Mouse (Mus musculus): ENCODE data around the gene Zfp629. TPM values are rescaled to one million over a fixed set of nuclear protein-coding genes. Genes with fewer than 3 reads are reported as not detected.

Zfp629 gene
- total and polyA plus RNA-seq, 2 experiments from 2014 or later, result 12.3 to 36.2 TPM

DNA sequence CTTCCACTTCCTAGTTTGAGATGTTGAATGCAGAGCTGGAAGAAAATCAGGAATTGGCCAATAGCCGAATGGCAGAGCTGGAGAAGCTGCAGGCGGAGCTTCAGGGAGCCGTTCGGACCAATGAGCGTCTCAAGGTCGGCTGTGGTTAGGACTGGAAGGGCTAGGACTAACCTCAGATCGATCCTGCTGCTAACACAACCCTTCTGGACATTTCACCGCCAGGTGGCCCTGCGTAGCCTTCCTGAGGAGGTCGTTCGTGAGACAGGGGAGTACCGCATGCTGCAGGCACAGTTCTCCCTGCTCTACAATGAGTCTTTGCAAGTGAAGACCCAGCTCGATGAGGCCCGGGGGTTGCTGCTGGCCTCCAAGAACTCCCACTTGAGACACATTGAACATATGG, 23.0 kb downstream of the Zfp629 start:
- H3K4me2 ChIP-seq (ENCODE audit: low read depth, low read length), result no peak overlapping the region
- 87% methylated on average over 14 of the region's 14 CpGs for whole genome bisulfite sequencing
- H3K36me3 ChIP-seq (ENCODE audit: insufficient read depth, low read length), result peaks cover 69% of the 10 kb centered on the region
- no peak overlapping the region for H3K27ac ChIP-seq
- no peak overlapping the region for H3K4me3 ChIP-seq (ENCODE audit: low read length)
- TF ChIP-seq CTCF (IDR thresholded peaks at IDR 0.05; ENCODE audit: low read depth), result no peak
- no peaks in the 10 kb centered on the region for H3K27me3 ChIP-seq (ENCODE audit: insufficient read depth, low read length)
- no peak for ATAC-seq
- DNase-seq (ENCODE audit: low spot score), result no peak
- no peak overlapping the region for H3K9ac ChIP-seq (replicated peaks; ENCODE audit: low read length)
- H3K4me1 ChIP-seq (ENCODE audit: insufficient read depth, low read length), result no peaks in the 10 kb centered on the region; the same call in 1 of the 2 replicates
- no peaks in the 10 kb centered on the region for H3K9me3 ChIP-seq (ENCODE audit: low read length)

- Histone ChIP-seq H3K9ac (replicated peaks; ENCODE audit: low read length) (no peak overlapping the region), H3K4me2 (ENCODE audit: low read depth, low read length) (no peak overlapping the region), H3K4me1 (ENCODE audit: insufficient read depth, low read length) (no peaks in the 10 kb centered on the region; the same call in 1 of the 2 replicates), H3K9me3 (ENCODE audit: low read length) (no peaks in the 10 kb centered on the region), H3K27ac (no peak overlapping the region), H3K27me3 (ENCODE audit: insufficient read depth, low read length) (no peaks in the 10 kb centered on the region), H3K36me3 (ENCODE audit: insufficient read depth, low read length) (peaks cover 56% of the 10 kb centered on the region), H3K4me3 (ENCODE audit: low read length) (no peak overlapping the region)
- whole genome bisulfite sequencing, result 88% methylated on average over 10 of the region's 10 CpGs
- no peak for ATAC-seq
- TF ChIP-seq CTCF (IDR thresholded peaks at IDR 0.05; ENCODE audit: low read depth), result no peak
- DNase-seq (ENCODE audit: low spot score), result no peak
Measured at GRCm38 (mm10) chr7:127591108-127591507, 24.5 kb downstream of the Zfp629 start.

DNA sequence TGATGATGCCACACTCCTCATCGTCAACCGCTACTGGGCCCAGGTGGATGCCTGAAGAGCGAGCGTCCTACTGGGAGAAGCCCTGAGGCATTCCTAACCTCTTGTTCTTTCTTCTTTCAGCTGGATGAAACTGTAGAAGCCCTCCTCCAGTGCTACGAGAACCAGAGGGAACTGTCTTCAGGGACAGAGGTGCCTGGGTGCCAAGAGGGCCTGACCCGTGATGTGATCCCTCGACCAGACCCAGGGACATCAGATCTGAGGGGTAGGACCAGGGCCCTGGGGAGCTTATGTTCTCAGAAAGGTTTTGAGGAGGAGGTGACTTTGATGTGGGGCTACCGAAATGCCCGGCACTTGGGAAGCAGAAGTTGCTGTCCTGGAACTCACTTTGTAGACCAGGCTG, 26.0 kb downstream of the Zfp629 start:
- DNase-seq (ENCODE audit: low spot score), result no peak
- H3K4me2 ChIP-seq (ENCODE audit: low read depth, low read length), result peak overlapping the region; percentile 89
- no peak for ATAC-seq
- no peaks in the 10 kb centered on the region for H3K9me3 ChIP-seq (ENCODE audit: low read length)
- WGBS, result 92% methylated on average over 9 of the region's 9 CpGs
- H3K27me3 ChIP-seq (ENCODE audit: insufficient read depth, low read length), result no peaks in the 10 kb centered on the region
- H3K9ac ChIP-seq (replicated peaks; ENCODE audit: low read length), result no peak overlapping the region; the same call in 1 of the 2 replicates
- no peak overlapping the region for H3K27ac ChIP-seq
- H3K36me3 ChIP-seq (ENCODE audit: insufficient read depth, low read length), result peaks cover 47% of the 10 kb centered on the region
- peak overlapping the region; percentile 92; the same call in 1 of the 2 replicates for H3K4me3 ChIP-seq (ENCODE audit: low read length)
- H3K4me1 ChIP-seq (ENCODE audit: insufficient read depth, low read length), result no peaks in the 10 kb centered on the region; the same call in 1 of the 2 replicates
- no peak for TF ChIP-seq CTCF (IDR thresholded peaks at IDR 0.05; ENCODE audit: low read depth)

DNA sequence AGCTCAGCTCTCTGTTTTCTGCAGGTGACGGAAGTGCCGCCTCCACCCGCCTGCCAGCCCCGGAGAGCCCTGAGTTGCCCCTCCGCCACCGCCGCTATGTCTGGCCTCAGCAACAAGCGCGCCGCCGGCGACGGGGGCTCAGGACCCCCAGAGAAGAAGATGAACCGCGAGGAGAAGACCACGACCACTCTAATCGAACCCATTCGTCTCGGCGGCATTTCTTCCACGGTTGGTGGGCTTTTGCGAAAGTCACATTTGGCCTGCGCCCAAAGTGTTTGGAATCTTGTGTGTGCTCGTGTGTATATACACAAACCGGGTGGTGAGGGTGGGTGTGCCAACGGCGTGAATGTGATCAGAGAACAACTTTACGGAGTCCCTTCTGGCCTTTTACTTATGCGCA, 26.7 kb downstream of the Zfp629 start:
- H3K4me3 ChIP-seq (ENCODE audit: low read length), result peak overlapping the region; percentile 92
- no peak for DNase-seq (ENCODE audit: low spot score)
- TF ChIP-seq CTCF (IDR thresholded peaks at IDR 0.05; ENCODE audit: low read depth), result no peak
- 6% methylated on average over 29 of the region's 29 CpGs for WGBS
- H3K27ac ChIP-seq, result peak overlapping the region; percentile 74
- no peak for ATAC-seq
- peak overlapping the region; percentile 86 for H3K9ac ChIP-seq (replicated peaks; ENCODE audit: low read length)
- H3K9me3 ChIP-seq (ENCODE audit: low read length), result no peaks in the 10 kb centered on the region
- H3K27me3 ChIP-seq (ENCODE audit: insufficient read depth, low read length), result no peaks in the 10 kb centered on the region
- H3K4me2 ChIP-seq (ENCODE audit: low read depth, low read length), result peak overlapping the region; percentile 89
- no peaks in the 10 kb centered on the region; the same call in 1 of the 2 replicates for H3K4me1 ChIP-seq (ENCODE audit: insufficient read depth, low read length)
- peaks cover 46% of the 10 kb centered on the region for H3K36me3 ChIP-seq (ENCODE audit: insufficient read depth, low read length)

DNA sequence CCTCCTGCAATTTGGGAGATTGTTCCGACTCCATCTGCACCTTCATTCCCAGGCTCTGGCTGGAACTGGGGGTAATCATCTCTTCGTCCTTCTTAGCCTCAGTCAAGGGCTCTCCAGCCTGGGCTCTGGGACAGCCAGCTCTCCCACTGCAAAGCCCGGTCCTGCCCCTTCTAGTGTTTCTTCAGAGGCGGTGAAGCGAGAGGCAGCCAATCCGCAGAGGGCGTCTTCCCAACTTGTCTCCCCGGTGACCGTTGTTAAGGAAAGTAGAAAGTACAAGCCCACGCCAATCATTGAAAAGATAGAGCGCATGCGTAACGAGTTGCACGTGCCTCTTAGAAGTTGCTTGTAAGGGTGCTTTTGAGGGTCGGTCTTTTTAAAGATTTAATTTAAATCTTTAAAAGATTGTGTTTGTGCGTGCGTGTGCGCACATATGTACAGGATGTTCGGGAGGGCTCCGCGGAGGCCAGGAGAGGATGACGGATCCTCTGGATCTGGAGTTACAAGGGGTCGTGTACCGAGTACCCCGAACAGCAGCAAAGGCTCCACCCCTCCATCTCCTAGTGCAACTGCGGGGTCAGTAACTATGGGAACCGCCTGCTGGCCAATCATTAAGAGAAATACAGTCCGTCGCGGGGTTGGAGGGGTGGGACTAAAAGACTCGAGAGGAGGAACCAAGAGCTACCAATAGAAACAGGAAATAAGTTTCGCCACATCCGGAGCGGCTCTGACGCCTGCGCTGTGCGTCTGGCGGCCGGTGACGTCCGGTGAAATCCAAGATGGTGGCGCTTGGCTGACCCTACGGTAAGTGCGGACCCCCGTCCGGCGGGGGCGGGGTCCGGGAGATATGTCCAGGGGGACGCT, 27.4 kb downstream of the Zfp629 start, which contains the start of the genes Ccdc189 and Rnf40:
Gene Ccdc189, minus strand, starts transcription at position 585 of the 861 bp plus-strand sequence.
Gene Rnf40, plus strand, starts transcription at position 757 of the 861 bp plus-strand sequence.
- TF ChIP-seq CTCF (IDR thresholded peaks at IDR 0.05; ENCODE audit: low read depth), result no peak
- Histone ChIP-seq H3K27me3 (ENCODE audit: insufficient read depth, low read length) (no peaks in the 10 kb centered on the region), H3K4me3 (ENCODE audit: low read length) (peak within 1 kb of the TSS; percentile 92), H3K4me2 (ENCODE audit: low read depth, low read length) (peak within 1 kb of the TSS; percentile 89), H3K9ac (replicated peaks; ENCODE audit: low read length) (peak within 1 kb of the TSS; percentile 86), H3K4me1 (ENCODE audit: insufficient read depth, low read length) (no peaks in the 10 kb centered on the region; the same call in 1 of the 2 replicates), H3K27ac (peak within 1 kb of the TSS; percentile 74), H3K9me3 (ENCODE audit: low read length) (no peaks in the 10 kb centered on the region), H3K36me3 (ENCODE audit: insufficient read depth, low read length) (peaks cover 46% of the 10 kb centered on the region)
- peak; percentile 98 for DNase-seq (ENCODE audit: low spot score)
- ATAC-seq, result peak; percentile 99
- WGBS, result under 1% methylated on average over 50 of the region's 50 CpGs

DNA sequence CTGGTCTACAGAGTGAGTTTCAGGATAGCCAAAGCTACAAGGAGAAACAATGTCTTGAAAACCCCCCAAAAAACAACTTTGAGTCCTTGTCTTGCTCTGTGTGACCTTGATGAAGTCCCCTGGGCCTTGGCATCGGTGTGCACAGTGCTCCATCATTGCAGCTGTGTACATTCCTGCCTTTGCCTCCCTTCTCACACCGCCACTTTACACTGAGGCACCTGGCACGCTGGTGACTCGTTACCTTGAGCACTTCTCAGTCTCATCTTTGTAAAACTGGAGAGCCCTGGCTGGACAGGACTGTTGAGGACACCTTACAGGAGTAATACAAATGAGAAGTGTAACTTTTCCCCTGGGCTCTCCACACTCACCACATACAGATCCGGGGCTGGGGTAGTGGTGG, 28.4 kb downstream of the Zfp629 start:
- H3K27me3 ChIP-seq (ENCODE audit: insufficient read depth, low read length), result no peaks in the 10 kb centered on the region
- peak overlapping the region; percentile 89 for H3K4me2 ChIP-seq (ENCODE audit: low read depth, low read length)
- no peak overlapping the region; the same call in 1 of the 2 replicates for H3K27ac ChIP-seq
- DNase-seq (ENCODE audit: low spot score) (no peak), ATAC-seq (no peak)
- WGBS, result 66% methylated on average over 5 of the region's 5 CpGs
- H3K9me3 ChIP-seq (ENCODE audit: low read length), result no peaks in the 10 kb centered on the region
- H3K9ac ChIP-seq (replicated peaks; ENCODE audit: low read length), result peak overlapping the region; percentile 49; the same call in 1 of the 2 replicates
- peaks cover 47% of the 10 kb centered on the region for H3K36me3 ChIP-seq (ENCODE audit: insufficient read depth, low read length)
- H3K4me1 ChIP-seq (ENCODE audit: insufficient read depth, low read length), result no peaks in the 10 kb centered on the region; the same call in 1 of the 2 replicates
- H3K4me3 ChIP-seq (ENCODE audit: low read length), result peak overlapping the region; percentile 92; the same call in 1 of the 2 replicates
- no peak for TF ChIP-seq CTCF (IDR thresholded peaks at IDR 0.05; ENCODE audit: low read depth)
